Mouse (Mus musculus): ENCODE measurements around the gene Ern1. TPM values are rescaled to one million over a fixed set of nuclear protein-coding genes. Genes with fewer than 3 reads are reported as not detected.

The Ern1 gene
- polyA plus RNA-seq (2017; shearing (Covaris generic)) = 2.3 TPM

DNA sequence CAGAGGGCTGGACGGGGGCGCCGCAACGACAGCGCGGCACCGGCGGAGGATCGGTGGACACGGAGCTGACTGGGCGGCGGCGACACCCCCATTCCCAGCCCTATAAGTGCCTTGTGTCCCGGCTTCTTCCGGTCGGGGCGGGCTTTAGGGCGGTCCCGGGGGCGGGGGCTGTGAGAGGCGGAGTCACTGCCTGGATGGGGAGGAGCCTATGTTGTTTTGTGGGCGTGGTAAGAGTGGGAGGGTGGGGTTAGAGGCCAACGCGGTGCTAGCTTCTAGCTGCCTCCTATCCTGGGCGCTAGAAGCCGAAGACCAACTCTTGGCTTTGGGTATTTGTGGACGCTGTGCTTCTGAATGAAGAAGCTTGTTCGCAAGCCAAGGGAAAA lies at the start of gene Ern1:
Gene Ern1 (minus strand): TSS at position 120 of the 383 bp plus-strand sequence.

DNA sequence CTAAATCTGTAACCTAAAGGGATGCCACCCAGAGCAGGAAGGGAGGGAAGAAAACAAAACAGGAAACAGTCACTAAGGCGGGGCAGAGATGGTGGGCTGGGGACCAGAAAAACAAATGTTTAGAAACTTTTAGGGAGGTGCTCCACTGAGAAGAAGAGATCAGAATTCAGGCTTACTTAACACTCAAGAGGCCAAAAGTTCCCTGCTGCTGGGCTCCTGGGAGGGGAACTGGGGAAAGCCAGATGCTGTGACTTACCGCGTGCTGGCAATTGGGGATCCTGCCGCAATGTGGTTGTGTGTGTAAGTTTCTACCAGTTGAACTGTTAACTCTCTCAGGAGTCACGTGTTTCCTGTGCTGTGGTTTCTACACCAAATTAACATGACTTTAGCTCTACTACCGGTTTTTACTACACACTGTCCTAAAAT lies 99.8 kb downstream of the Ern1 start, which contains the start of gene Icam2:
Gene Icam2 (minus strand): TSS at position 285 of the 426 bp plus-strand sequence.

DNA sequence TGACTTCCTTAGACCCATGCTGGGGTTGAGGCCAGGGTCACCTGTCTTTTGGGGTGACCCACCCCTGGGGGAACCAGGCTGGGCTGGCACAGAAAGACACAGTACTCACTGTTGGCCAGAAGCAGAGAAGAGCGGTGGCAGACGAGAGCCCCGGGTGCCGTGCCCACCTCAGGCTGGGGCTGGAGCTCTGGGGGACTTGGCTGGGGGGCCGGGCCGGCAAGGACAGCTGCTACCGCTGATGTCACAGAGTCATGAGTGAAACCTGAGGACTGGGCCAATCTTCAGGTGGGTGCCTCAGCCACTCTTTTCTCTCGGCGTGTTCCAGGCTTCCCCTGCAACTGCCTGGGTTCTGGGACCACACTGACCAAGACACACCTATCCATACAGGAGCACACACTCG lies 122.3 kb downstream of the Ern1 start, which contains the start of gene Prr29:
Gene Prr29 (plus strand): TSS at position 107 of the 400 bp plus-strand sequence.

DNA sequence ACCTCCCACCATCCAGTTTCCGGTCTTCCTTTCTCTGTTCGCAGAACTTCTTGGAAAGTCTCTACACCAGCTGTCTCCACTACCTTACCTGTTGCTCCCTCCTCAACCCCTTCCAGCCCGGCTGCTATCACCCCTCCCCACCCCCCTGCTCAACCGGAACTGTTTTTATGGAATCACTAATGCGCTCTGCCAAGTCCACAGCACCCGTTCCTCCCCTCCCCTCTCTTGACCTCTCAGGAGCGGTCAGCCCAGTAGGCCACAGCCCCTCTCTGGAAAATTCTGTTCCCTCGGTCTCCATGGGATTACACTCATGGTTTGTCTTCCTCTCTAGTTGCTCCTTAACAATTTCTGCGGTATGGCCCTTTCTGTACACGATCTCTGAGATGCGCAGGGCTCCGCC lies 134.5 kb downstream of the Ern1 start, which contains the start of gene Scn4a:
Gene Scn4a (minus strand): TSS at position 101 of the 400 bp plus-strand sequence.

Other genes with a start within 250 kb of the Ern1 start
- gene Ftsj3, start 231.8 kb downstream of the Ern1 start, polyA plus RNA-seq (2017; shearing (Covaris generic)) = 86.4 TPM
- gene Psmc5, start 231.7 kb downstream of the Ern1 start, polyA plus RNA-seq (2017; shearing (Covaris generic)) = 203 TPM
- 18.2 TPM for gene Smarcd2, start 214.9 kb downstream of the Ern1 start, polyA plus RNA-seq (2017; shearing (Covaris generic))
- gene Tcam1, start 211.2 kb downstream of the Ern1 start, polyA plus RNA-seq (2017; shearing (Covaris generic)) = not detected
- not detected for gene Gh, start 186.0 kb downstream of the Ern1 start, polyA plus RNA-seq (2017; shearing (Covaris generic))
- gene Cd79b, start 173.1 kb downstream of the Ern1 start, polyA plus RNA-seq (2017; shearing (Covaris generic)) = 56.1 TPM
- gene Scn4a, start 134.6 kb downstream of the Ern1 start, polyA plus RNA-seq (2017; shearing (Covaris generic)) = not detected
- gene Prr29, start 122.4 kb downstream of the Ern1 start, polyA plus RNA-seq (2017; shearing (Covaris generic)) = not detected
- gene Icam2, start 99.8 kb downstream of the Ern1 start, polyA plus RNA-seq (2017; shearing (Covaris generic)) = 104 TPM
- 29.4 TPM for gene Tex2, start 125.6 kb upstream of the Ern1 start, polyA plus RNA-seq (2017; shearing (Covaris generic))

Measured in inflammation-experienced regulatory T-cells, adult 16 weeks (primary cell).